Mouse (Mus musculus) MEL (cell line): ENCODE data around the gene Gm20604. TPM values are rescaled to one million over a fixed set of nuclear protein-coding genes. Genes with fewer than 3 reads are reported as not detected.

Source experiments
- polyA plus RNA-seq, 2 experiments: library from polyadenylated mRNA; stranded (reverse) in 1 of 2; unstranded in 1 of 2; fragments of >175 nt in 1 of 2; fragments of >200 nt in 1 of 2; gene quantifications; 2 replicates each; pipeline versions ENCODE4 v1.2.1 to v1.2.4; 2012; ENCODE audit warnings: low replicate concordance in 2 of 2, low read depth in 1 of 2; ENCODE audit not compliant: insufficient read length in 2 of 2, insufficient read depth in 1 of 2, missing spikeins in 1 of 2
- total RNA-seq: library from RNA; depleted of rRNA; stranded (reverse); fragments of 300-350 nt; gene quantifications from 2 replicates; pipeline ENCODE4 v1.2.3, GENCODE M21; 2012; rRNA removed

Gene Gm20604
- total and polyA plus RNA-seq, 3 experiments, result 7.9 to 8.8 TPM; not detected in 1

Other genes starting within 250 kb of the Gm20604 start
- gene Chga, start 203.7 kb downstream of the Gm20604 start, total RNA-seq, result not detected in 2 replicates
- not detected for gene Chga, start 203.7 kb downstream of the Gm20604 start, polyA plus RNA-seq
- 10.5 and 12.0 TPM in 2 replicates for gene Itpk1, start 53.7 kb downstream of the Gm20604 start, total RNA-seq
- 10 to 100 TPM in 1 of 2 experiments, not detected in 1; 25.7 TPM for gene Itpk1, start 53.7 kb downstream of the Gm20604 start, polyA plus RNA-seq
- gene Moap1, start 15.0 kb downstream of the Gm20604 start, total RNA-seq, result 8.4 and 9.4 TPM in 2 replicates
- gene Moap1, start 15.0 kb downstream of the Gm20604 start, polyA plus RNA-seq, result 1 to 10 TPM in 1 of 2 experiments, not detected in 1; 8.2 TPM
- gene Tmem251, start 14.9 kb downstream of the Gm20604 start, total RNA-seq, result 9.0 and 9.3 TPM in 2 replicates
- gene Tmem251, start 14.9 kb downstream of the Gm20604 start, polyA plus RNA-seq, result 10 to 100 TPM; 11.4 to 57.5 TPM
- gene Gm28051, start 907 bp downstream of the Gm20604 start, total RNA-seq, result not detected in 2 replicates
- not detected for gene Gm28051, start 907 bp downstream of the Gm20604 start, polyA plus RNA-seq
- gene Gon7, start 869 bp downstream of the Gm20604 start, total RNA-seq, result 33.0 and 33.7 TPM in 2 replicates
- 100 to 1,000 TPM in 1 of 2 experiments, 10 to 100 TPM in 1; 31.3 to 129 TPM for gene Gon7, start 869 bp downstream of the Gm20604 start, polyA plus RNA-seq
- 58.5 and 68.1 TPM in 2 replicates for gene Ubr7, start 705 bp downstream of the Gm20604 start, total RNA-seq
- gene Ubr7, start 705 bp downstream of the Gm20604 start, polyA plus RNA-seq, result 10 to 100 TPM in 1 of 2 experiments, not detected in 1; 62.3 TPM
- gene Btbd7, start 119.8 kb upstream of the Gm20604 start, total RNA-seq, result 8.4 and 8.5 TPM in 2 replicates
- gene Btbd7, start 119.8 kb upstream of the Gm20604 start, polyA plus RNA-seq, result 10 to 100 TPM in 1 of 2 experiments, not detected in 1; 14.3 TPM
- gene Cox8c, start 140.6 kb upstream of the Gm20604 start, total RNA-seq, result not detected in 2 replicates
- gene Cox8c, start 140.6 kb upstream of the Gm20604 start, polyA plus RNA-seq, result not detected
- not detected in 2 replicates for gene Unc79, start 190.2 kb upstream of the Gm20604 start, total RNA-seq
- under 1 TPM in 1 of 2 experiments, not detected in 1; 0.01 TPM for gene Unc79, start 190.2 kb upstream of the Gm20604 start, polyA plus RNA-seq